In genomic region chr1:170866992-170867690, GRCm38 (mm10) we compare ENCODE assay signal across 8 mouse cellular contexts. TPM values are rescaled to one million over a fixed set of nuclear protein-coding genes. Genes with fewer than 3 reads are reported as not detected.
A peak's percentile ranks its signal among the peaks of the same experiment; 100 is the strongest.
DNase-seq lines count a peak whose midpoint lies in the region; ATAC-seq and TF ChIP-seq lines count a peak whose summit lies in the region.

No protein-coding gene starts in this region.

- WGBS in kidney, postnatal 0 days = 2% methylated on average over 30 of the region's 30 CpGs
- WGBS in embryonic facial prominence, embryonic 14.5 days = 4% methylated on average over 28 of the region's 30 CpGs
- WGBS in hindbrain, embryonic 13.5 days = 4% methylated on average over 30 of the region's 30 CpGs
- WGBS in lung, embryonic 15.5 days = 3% methylated on average over 30 of the region's 30 CpGs

- H3K4me1 ChIP-seq in kidney, postnatal 0 days (replicated peaks; ENCODE audit: insufficient read depth, low read length) = no peaks in the 10 kb centered on the region; the same call in 1 of the 2 replicates
- peaks cover 46% of the 10 kb centered on the region for H3K4me1 ChIP-seq in G1E (ENCODE audit: insufficient read depth, low read depth, low read length)
- H3K4me1 ChIP-seq in embryonic facial prominence, embryonic 14.5 days (ENCODE audit: control insufficient read depth, insufficient read depth, low read length) = 0 out of 2 replicates have a peak, but pooled peaks cover 4% of the 10 kb centered on the region
- H3K4me1 ChIP-seq in hindbrain, embryonic 13.5 days (replicated peaks) = peaks cover 24% of the 10 kb centered on the region
- H3K4me1 ChIP-seq in lung, embryonic 15.5 days = peaks cover 8% of the 10 kb centered on the region

- peak overlapping the region; percentile 78 for H3K27ac ChIP-seq in kidney, postnatal 0 days
- H3K27ac ChIP-seq in embryonic facial prominence, embryonic 14.5 days (replicated peaks; ENCODE audit: low read depth, low read length) = peak overlapping the region; percentile 77
- H3K27ac ChIP-seq in hindbrain, embryonic 13.5 days = peak overlapping the region; percentile 82
- H3K27ac ChIP-seq in lung, embryonic 15.5 days = peak overlapping the region; percentile 71

- DNase-seq in kidney, postnatal 0 days (ENCODE audit: low spot score) = no peak
- no peak for DNase-seq in kidney, adult 9 months
- DNase-seq in G1E (ENCODE audit: low spot score) = no peak
- DNase-seq in embryonic facial prominence, embryonic 14.5 days (ENCODE audit: low spot score) = peak; percentile 34
- DNase-seq in right cerebral cortex, postnatal 4 days = peak; percentile 17
- no peak for DNase-seq in gastrocnemius, adult 8-10 months (ENCODE audit: low spot score in 2 of 2)

- TF ChIP-seq CTCF in kidney, postnatal 0 days (IDR thresholded peaks at IDR 0.05; ENCODE audit: low read depth) = no peak
- TF ChIP-seq CTCF in G1E (IDR thresholded peaks at IDR 0.05; ENCODE audit: low read depth, low read length) = no peak

- ATAC-seq in kidney, postnatal 0 days (replicated peaks; ENCODE audit: low FRiP score, low read depth) = peak; percentile 52
- no peak for ATAC-seq in G1E (ENCODE audit: extremely low read depth, insufficient number of reproducible peaks, low FRiP score, poor library complexity, severe bottlenecking)
- ATAC-seq in embryonic facial prominence, embryonic 14.5 days (ENCODE audit: low read depth) = peak; percentile 44
- peak; percentile 41 for ATAC-seq in hindbrain, embryonic 13.5 days (ENCODE audit: low FRiP score)
- no peak; the same call in 1 of the 2 replicates for ATAC-seq in lung, embryonic 15.5 days (ENCODE audit: borderline replicate concordance, extremely low read depth, low FRiP score, low TSS enrichment)

- H3K4me2 ChIP-seq in kidney, postnatal 0 days (ENCODE audit: low read length) = peak overlapping the region; percentile 87
- peak overlapping the region; percentile 78 for H3K4me2 ChIP-seq in embryonic facial prominence, embryonic 14.5 days (ENCODE audit: low read depth, low read length)
- H3K4me2 ChIP-seq in hindbrain, embryonic 13.5 days = peak overlapping the region; percentile 83
- H3K4me2 ChIP-seq in lung, embryonic 15.5 days = peak overlapping the region; percentile 58

- no peaks in the 10 kb centered on the region for H3K9me3 ChIP-seq in kidney, postnatal 0 days (replicated peaks; ENCODE audit: low read length)
- no peaks in the 10 kb centered on the region for H3K9me3 ChIP-seq in G1E (replicated peaks)
- no peaks in the 10 kb centered on the region for H3K9me3 ChIP-seq in embryonic facial prominence, embryonic 14.5 days (ENCODE audit: control insufficient read depth, low read length)
- H3K9me3 ChIP-seq in hindbrain, embryonic 13.5 days = no peaks in the 10 kb centered on the region
- no peaks in the 10 kb centered on the region for H3K9me3 ChIP-seq in lung, embryonic 15.5 days

- H3K36me3 ChIP-seq in kidney, postnatal 0 days (ENCODE audit: insufficient read depth, low read length) = no peaks in the 10 kb centered on the region
- H3K36me3 ChIP-seq in G1E (replicated peaks) = peaks cover 16% of the 10 kb centered on the region
- peaks cover 9% of the 10 kb centered on the region for H3K36me3 ChIP-seq in embryonic facial prominence, embryonic 14.5 days (ENCODE audit: control insufficient read depth, insufficient read depth, low read length)
- peaks cover 2% of the 10 kb centered on the region; the same call in 1 of the 2 replicates for H3K36me3 ChIP-seq in hindbrain, embryonic 13.5 days
- H3K36me3 ChIP-seq in lung, embryonic 15.5 days = peaks cover 5% of the 10 kb centered on the region

- H3K27me3 ChIP-seq in kidney, postnatal 0 days (ENCODE audit: insufficient read depth, low read length) = no peaks in the 10 kb centered on the region
- H3K27me3 ChIP-seq in G1E (ENCODE audit: insufficient read depth, low read length) = no peaks in the 10 kb centered on the region
- no peaks in the 10 kb centered on the region for H3K27me3 ChIP-seq in embryonic facial prominence, embryonic 14.5 days (replicated peaks; ENCODE audit: control insufficient read depth, insufficient read depth, low read length)
- H3K27me3 ChIP-seq in hindbrain, embryonic 13.5 days = no peaks in the 10 kb centered on the region
- no peaks in the 10 kb centered on the region for H3K27me3 ChIP-seq in lung, embryonic 15.5 days

- H3K4me3 ChIP-seq in kidney, postnatal 0 days (replicated peaks; ENCODE audit: low read depth, low read length) = peak overlapping the region; percentile 88
- peak overlapping the region; percentile 87 for H3K4me3 ChIP-seq in G1E (ENCODE audit: low read depth, low read length)
- peak overlapping the region; percentile 84 for H3K4me3 ChIP-seq in embryonic facial prominence, embryonic 14.5 days (ENCODE audit: low read depth, low read length)
- H3K4me3 ChIP-seq in hindbrain, embryonic 13.5 days = peak overlapping the region; percentile 85
- peak overlapping the region; percentile 84 for H3K4me3 ChIP-seq in lung, embryonic 15.5 days

- peak overlapping the region; percentile 75 for H3K9ac ChIP-seq in kidney, postnatal 0 days (ENCODE audit: low read depth, low read length)
- H3K9ac ChIP-seq in embryonic facial prominence, embryonic 14.5 days (ENCODE audit: low read depth, low read length) = peak overlapping the region; percentile 79
- H3K9ac ChIP-seq in hindbrain, embryonic 13.5 days = peak overlapping the region; percentile 92
- H3K9ac ChIP-seq in lung, embryonic 15.5 days = peak overlapping the region; percentile 79

RNA-seq across cellular contexts. Expression of gene Atf6, which starts 0.4 kb away (rescaled TPM):
- polyA plus RNA-seq in kidney, postnatal 0 days (2015; fragmentation: Nextera tagmentation; extraction: Ambion mirVana) = 8.6 and 8.9 TPM in 2 replicates
- total RNA-seq in G1E (2014; fragmentation: Nextera tagmentation) (44.0 and 44.6 TPM in 2 replicates), G1E (2017) (22.5 and 22.7 TPM in 2 replicates)
- 1.7 and 2.1 TPM in 2 replicates for polyA plus RNA-seq in G1E (2012)
- polyA plus RNA-seq in embryonic facial prominence, embryonic 14.5 days (2014; fragmentation: Nextera tagmentation; extraction: Ambion mirVana) = 10.8 and 11.7 TPM in 2 replicates
- 7.5 and 8.2 TPM in 2 replicates for polyA plus RNA-seq in hindbrain, embryonic 13.5 days (2015; fragmentation: Nextera tagmentation; extraction: Ambion mirVana)
- 9.1 and 10.1 TPM in 2 replicates for polyA plus RNA-seq in lung, embryonic 15.5 days (2015; fragmentation: Nextera tagmentation; extraction: Ambion mirVana)
- total RNA-seq in gastrocnemius, adult 8-10 months (2022) = 10 to 100 TPM; 16.5 to 20.3 (median 18.0) TPM

RNA-seq across cellular contexts. Expression of gene Gm26620, which starts 17.7 kb away (rescaled TPM):
- 2.0 and 2.1 TPM in 2 replicates for polyA plus RNA-seq in kidney, postnatal 0 days (2015; fragmentation: Nextera tagmentation; extraction: Ambion mirVana)
- total RNA-seq in G1E (2014; fragmentation: Nextera tagmentation) (1.1 and 1.3 TPM in 2 replicates), G1E (2017) (0.41 and 0.76 TPM in 2 replicates)
- 0.90 and 0.91 TPM in 2 replicates for polyA plus RNA-seq in G1E (2012)
- 1.1 and 1.5 TPM in 2 replicates for polyA plus RNA-seq in embryonic facial prominence, embryonic 14.5 days (2014; fragmentation: Nextera tagmentation; extraction: Ambion mirVana)
- 0.66 and 0.88 TPM in 2 replicates for polyA plus RNA-seq in hindbrain, embryonic 13.5 days (2015; fragmentation: Nextera tagmentation; extraction: Ambion mirVana)
- 0.20 and 0.79 TPM in 2 replicates for polyA plus RNA-seq in lung, embryonic 15.5 days (2015; fragmentation: Nextera tagmentation; extraction: Ambion mirVana)
- under 1 TPM in 2 of 4 experiments, not detected in 2; 0.41 to 0.61 TPM for total RNA-seq in gastrocnemius, adult 8-10 months (2022)

RNA-seq across cellular contexts. Expression of gene Dusp12, which starts 18.2 kb away (rescaled TPM):
- 32.8 and 34.9 TPM in 2 replicates for polyA plus RNA-seq in kidney, postnatal 0 days (2015; fragmentation: Nextera tagmentation; extraction: Ambion mirVana)
- total RNA-seq in G1E (2014; fragmentation: Nextera tagmentation) = 13.2 and 13.9 TPM in 2 replicates
- 10.0 TPM in 2 replicates for total RNA-seq in G1E (2017)
- polyA plus RNA-seq in G1E (2012) = 14.0 and 14.4 TPM in 2 replicates
- 43.7 and 44.7 TPM in 2 replicates for polyA plus RNA-seq in embryonic facial prominence, embryonic 14.5 days (2014; fragmentation: Nextera tagmentation; extraction: Ambion mirVana)
- polyA plus RNA-seq in hindbrain, embryonic 13.5 days (2015; fragmentation: Nextera tagmentation; extraction: Ambion mirVana) = 40.7 and 46.1 TPM in 2 replicates
- 34.1 and 37.0 TPM in 2 replicates for polyA plus RNA-seq in lung, embryonic 15.5 days (2015; fragmentation: Nextera tagmentation; extraction: Ambion mirVana)
- 1 to 10 TPM; 6.4 to 7.9 (median 6.8) TPM for total RNA-seq in gastrocnemius, adult 8-10 months (2022)

RNA-seq across cellular contexts. Expression of gene Fcrlb, which starts 45.6 kb away (rescaled TPM):
- 0.32 and 0.41 TPM in 2 replicates for polyA plus RNA-seq in kidney, postnatal 0 days (2015; fragmentation: Nextera tagmentation; extraction: Ambion mirVana)
- total RNA-seq in G1E (2014; fragmentation: Nextera tagmentation) = not detected in 2 replicates
- total RNA-seq in G1E (2017) = not detected in 2 replicates
- not detected in 2 replicates for polyA plus RNA-seq in G1E (2012)
- polyA plus RNA-seq in embryonic facial prominence, embryonic 14.5 days (2014; fragmentation: Nextera tagmentation; extraction: Ambion mirVana) = not detected in 2 replicates
- polyA plus RNA-seq in hindbrain, embryonic 13.5 days (2015; fragmentation: Nextera tagmentation; extraction: Ambion mirVana) = 0.35 and 0.43 TPM in 2 replicates
- polyA plus RNA-seq in lung, embryonic 15.5 days (2015; fragmentation: Nextera tagmentation; extraction: Ambion mirVana) = not detected in 2 replicates
- total RNA-seq in gastrocnemius, adult 8-10 months (2022) = not detected

Comparison
In these comparisons a context has a peak if more than half of its experiments do, and no peak if none do; other contexts are left out.
1. ATAC-seq: peak in kidney, postnatal 0 days (single experiment), embryonic facial prominence, embryonic 14.5 days (single experiment) and hindbrain, embryonic 13.5 days (single experiment); none in G1E (single experiment) and lung, embryonic 15.5 days (single experiment).
2. DNase-seq: peak in embryonic facial prominence, embryonic 14.5 days (single experiment) and right cerebral cortex, postnatal 4 days (single experiment); none in kidney, postnatal 0 days (single experiment), kidney, adult 9 months (single experiment), G1E (single experiment) and gastrocnemius, adult 8-10 months (0 of 2).
3. Peak in every context shown above with its lines, with median percentiles within 50 percentile points of each other: H3K27ac ChIP-seq, H3K4me2 ChIP-seq, H3K4me3 ChIP-seq and H3K9ac ChIP-seq.